Mouse (Mus musculus) yolk sac, embryonic 10.5 days (tissue): ENCODE data around the gene Sntb2.
"Not testable (repeated sequence)": the region's sequence is repeated elsewhere in the genome, so short reads cannot be mapped to it uniquely, and the experiment has no call there.

Source experiments
- DNase-seq: peaks from one replicate; pipeline ENCODE4 v3.0.0-alpha.2; 2017; ENCODE audit warnings: low spot score

Sntb2 gene

DNA sequence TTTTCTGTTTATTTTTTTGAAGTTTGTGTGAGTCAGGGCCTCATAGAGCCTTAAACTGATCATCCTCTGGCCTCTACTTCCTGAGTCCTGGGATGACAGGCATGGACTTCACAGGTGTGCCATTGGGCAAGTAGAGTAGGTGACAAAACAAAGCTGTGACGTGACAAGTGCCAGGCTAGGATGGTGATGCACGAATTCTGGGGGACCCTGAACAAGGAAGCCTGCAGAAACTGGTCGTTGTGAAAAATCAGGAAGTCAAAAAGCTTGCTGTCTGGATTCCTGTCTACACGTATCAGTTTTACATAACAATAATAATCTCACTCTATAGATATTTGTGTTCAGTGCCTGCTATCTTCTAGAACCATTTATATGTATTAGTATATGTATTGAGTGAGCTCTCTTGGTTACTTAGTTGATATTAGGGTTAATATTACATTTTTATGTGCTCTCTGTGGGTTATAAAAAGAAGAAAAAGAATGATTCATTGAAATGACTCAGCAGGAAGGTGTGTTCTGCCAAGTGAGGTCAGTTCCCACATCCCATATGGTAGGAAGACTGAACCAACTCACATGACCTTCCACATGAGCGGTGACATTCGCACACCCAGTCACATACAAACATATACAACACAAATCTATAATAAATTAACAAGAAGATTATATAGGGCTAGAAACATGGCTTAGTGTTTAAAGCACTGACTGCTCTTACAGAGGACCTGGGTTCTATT, 37.2 kb downstream of the Sntb2 start:
- no peak for DNase-seq

DNA sequence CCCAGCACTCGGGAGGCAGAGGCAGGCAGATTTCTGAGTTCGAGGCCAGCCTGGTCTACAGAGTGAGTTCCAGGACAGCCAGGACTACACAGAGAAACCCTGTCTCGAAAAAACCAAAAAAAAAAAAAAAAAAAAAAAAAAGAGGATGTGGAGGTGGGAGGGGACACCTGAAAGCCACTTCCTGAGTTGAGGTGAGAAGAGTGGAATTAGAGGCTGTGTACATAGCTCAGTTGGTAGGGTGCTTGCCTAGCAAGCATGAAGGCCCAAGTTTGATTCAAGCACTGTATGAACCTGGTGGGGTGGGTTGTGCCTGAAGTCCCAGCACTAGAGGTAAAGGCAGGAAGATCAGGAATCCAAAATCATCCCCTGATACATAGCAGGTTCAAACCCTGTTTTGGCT, 38.0 kb downstream of the Sntb2 start:
- DNase-seq: not testable (repeated sequence)

DNA sequence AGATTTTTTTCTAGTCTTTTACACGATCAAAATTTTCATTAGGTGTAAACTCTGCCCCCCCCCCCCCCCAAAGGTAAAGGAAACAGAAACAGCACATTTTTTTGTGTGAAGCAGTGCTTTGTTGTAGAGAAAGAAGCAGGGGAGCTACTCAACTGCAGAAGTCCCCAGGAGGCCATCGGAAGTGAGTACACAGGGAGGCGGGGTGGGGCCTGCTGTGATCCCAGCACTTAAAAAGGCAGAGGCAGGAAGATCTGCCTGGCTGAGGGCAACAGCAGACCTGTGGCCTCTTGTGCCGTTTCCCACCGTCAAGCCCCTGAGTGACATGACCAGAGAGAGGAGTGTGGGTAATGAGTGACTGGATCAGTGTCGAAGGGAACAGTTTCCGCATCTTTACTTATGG, 39.2 kb downstream of the Sntb2 start:
- DNase-seq: no peak

DNA sequence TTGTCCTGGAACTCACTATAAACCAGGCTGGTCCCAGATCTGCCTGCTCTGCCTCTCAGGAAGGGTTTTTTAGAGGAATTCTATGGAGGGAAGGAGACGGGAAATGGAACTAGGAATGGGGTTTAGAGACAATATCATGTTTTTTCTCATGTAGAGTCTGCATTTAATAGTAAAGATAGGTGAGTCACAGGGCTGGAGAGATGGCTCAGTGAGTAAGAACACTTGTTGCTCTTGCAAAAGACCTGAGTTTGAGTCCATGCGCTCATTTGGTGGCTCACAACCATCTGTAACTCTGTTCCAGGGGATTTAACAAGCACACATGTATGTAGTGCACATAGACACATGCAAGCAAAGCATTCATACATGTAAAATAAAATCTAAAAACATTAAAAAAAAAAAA, 40.2 kb downstream of the Sntb2 start:
- no peak for DNase-seq

DNA sequence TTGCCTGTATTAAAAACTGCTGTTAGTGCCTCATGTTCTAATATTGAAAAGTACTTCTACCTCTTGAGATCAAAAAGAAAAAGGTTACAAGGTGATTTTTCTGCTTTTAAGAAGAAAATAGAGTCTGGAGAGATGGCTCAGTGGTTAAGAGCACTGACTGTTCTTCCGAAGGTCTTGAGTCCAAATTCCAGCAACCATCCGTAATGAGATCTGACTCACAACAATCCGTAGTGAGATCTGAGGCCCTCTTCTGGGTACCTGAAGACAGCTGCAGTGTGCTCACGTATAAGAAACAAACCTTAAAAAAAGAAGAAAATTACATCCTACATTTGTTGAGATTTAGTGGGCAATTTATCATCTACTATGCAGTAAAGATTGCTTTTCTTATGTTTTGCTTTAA, 40.9 kb downstream of the Sntb2 start:
- DNase-seq: no peak

DNA sequence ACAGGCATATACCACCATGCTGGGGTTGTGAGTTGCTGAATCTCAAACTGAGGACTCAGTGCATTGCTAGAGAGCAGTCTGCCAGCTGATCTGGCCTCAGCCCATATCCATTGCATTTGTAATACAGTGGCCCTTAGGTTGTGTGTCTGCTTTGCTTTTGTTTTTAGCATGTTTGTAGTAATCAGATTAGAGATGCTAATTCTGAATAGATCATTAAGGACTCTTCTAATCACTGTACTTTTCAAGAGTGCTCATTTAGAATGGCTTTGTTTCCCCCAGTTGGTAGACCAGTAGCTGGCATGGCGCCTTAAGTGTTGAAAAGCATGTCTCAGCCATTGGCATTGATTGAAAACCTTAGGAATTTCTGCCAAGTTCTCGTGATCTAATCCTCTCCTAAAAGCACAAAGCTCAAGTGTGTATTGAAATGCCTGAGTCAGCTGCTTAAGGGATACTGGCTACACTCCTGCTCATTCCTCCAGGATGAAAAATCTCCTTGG, 43.3 kb downstream of the Sntb2 start:
- no peak for DNase-seq

DNA sequence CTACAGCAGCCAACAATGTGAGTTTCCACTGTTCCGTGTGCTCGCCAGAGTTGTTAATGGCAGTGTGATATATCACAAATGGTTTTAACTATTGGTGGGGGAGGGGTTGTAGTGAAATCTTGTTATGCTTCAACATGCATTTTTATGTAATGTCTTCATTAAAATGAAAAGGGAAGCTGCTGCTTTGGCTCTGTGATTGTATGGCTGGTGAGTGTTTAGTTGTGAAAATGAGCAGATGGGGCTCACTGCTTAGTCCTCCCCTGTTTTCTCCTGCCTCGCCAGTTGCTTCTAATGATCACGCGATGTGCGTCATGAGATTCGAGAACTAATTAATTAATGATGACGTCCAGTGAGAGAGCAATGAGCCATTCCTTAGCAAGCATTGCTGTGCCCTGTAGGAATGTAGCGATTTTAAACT, 49.9 kb downstream of the Sntb2 start:
- no peak for DNase-seq

DNA sequence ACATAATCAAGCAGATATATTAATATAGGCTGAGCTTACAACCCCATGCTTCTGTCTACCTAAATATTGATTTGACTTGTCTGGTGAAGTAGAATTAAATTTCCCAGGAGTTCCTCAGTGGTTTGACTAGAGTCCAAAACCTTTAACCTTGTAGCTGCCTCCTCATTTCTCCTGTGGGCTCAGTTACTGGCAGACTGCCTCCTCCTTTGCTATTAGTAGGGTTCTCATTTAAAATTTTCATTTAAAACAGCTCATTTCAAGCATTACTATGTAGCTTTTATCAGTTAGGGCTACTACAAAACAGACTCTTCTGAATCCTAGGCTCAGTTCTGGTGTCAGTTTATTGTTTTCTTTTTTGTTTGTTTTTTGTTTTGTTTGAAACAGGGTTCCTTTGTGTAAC, 50.4 kb downstream of the Sntb2 start:
- DNase-seq: no peak

DNA sequence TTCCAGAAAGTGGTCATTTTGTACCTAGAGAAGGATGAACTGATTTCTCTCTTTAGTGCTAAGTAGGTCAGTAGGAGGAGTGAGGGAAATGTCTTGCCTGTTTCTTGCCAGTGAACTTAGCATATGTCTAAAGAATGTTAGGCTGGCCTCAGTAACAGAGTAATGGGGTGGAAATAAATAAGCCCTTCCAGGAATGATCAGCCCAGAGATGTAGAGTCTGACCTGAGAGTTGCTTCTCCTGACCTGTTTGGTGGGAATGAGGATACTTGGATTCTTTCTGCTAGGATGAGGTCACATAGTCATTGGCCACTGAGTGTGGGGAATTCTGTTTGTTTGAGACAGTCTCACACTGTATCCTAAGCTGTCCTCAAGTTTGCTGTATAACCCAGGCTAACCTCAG, 52.0 kb downstream of the Sntb2 start:
- DNase-seq: no peak

DNA sequence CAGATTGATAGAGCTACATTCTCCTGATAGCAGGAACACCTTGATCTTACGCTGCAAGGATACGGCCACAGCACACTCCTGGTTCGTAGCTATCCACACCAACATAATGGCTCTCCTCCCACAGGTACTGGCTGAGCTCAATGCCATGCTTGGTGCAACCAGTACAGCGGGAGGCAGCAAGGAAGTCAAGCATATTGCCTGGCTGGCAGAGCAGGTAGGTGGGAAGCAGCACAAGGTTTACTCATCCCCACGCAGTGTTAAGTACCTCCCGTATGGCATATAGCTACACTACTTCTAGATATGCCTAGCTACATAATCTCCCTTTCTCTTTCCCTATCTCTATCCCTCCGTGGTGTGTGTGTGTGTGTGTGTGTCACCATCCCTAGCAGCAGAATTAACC, 55.8 kb downstream of the Sntb2 start:
- DNase-seq: no peak

DNA sequence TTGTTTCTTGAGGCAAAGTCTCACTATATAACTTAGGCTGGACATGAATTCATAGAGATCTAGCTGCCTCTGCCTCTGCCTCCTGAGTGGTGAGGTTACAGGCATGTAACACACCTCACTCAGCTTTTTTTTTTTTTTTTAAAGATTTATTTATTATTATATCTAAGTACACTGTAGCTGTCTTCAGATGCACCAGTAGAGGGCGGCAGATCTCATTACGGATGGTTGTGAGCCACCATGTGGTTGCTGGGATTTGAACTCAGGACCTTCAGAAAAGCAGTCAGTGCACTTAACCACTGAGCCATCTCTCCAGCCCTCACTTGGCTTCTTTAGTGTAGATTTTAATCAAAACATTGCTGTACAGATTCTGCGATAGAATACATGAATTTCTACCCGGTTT, 60.8 kb downstream of the Sntb2 start:
- not testable (repeated sequence) for DNase-seq

DNA sequence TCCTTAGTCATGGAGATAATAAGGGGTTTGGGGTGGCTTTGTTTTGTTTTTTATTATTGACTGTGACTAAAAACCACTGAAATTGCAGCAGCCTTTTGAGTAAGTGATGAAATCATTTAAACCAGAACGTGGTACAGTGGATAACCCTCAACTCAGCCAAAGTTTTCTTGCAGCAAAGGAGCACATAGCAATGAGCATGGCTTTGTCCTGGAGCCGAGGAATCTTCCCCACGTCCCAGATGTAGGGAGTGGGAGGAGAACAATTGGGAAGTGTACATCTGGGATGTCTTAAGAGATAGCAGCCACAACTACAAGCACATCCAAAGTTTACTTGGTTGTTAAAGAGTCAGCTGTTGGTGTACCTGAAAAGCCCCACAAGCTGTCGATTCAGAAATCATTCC, 61.9 kb downstream of the Sntb2 start:
- DNase-seq: no peak

DNA sequence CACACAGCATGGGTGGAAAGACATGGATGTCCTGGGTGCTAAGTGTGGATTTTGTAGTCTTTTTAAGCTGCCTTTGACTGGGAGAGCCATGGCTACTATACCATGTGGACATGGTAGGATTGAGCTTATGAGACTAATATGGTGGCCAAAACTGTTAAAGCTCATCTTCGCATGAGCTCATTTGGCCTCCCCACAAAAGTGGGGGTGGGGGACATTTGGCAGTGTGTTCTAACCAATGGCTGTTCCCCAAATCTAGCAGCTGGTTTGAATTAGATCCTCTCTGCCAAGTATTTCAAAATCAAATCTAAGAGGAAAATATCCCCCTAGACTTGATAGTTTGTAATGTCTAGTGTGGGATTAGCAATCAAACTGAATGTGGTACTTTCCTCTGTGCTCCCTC, 63.5 kb downstream of the Sntb2 start:
- no peak for DNase-seq

DNA sequence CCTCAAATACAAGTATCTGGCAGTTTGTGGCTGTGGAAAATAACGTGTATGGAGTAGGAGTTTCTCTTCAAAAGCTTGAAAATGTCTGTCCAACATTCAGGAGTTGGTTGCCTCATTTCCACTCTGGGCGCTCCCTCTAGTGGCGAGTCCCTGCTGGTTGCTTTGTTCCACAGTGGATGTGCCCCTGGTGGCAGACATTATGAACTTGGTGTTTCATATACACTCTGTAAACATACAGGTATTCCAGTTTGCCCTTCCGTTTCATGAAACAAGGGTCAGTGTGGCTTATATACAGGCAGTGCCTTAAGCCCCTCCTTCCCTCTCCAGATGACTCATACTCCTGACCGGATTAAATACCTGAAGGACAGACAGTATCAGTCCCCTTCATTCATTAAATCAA, 67.0 kb downstream of the Sntb2 start:
- DNase-seq: peak; percentile 47

DNA sequence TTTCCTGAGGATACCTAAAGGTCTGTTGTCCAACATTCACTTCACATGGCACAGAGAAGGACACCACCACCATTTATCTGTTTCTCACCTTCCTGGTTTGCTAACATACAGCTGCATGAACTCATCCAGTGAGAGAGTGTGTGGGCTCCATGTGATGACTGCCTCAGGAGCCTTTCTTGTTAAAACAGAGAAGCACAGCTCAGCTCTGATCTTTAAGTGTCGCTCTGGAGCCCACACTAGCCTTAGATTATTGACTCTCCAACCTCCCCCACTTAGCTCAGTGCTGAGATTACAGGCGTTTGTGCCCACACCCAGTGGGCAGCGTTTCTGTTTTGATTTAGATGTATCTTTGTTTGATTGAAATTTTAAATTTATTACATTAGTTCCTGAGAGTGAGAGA, 72.2 kb downstream of the Sntb2 start:
- no peak for DNase-seq

DNA sequence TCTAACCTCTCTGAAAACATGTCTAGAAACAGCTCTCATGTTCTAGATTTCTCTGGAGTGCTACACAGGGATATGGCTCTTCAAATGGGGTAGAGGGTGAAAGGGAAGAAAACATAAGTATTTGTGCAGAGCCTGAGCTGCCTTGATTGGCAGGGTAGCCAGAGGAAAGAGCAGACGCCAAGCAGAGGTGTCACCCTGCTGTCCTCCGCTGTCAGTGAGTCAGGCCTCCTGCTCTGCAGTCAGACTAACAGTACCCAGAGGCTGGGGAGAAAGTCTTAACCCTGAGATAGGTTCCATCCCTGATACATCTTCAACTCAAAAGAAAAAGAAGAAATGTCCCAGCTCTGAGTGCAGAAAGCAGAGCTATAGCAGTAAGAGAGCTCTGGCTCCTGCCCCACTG, 77.1 kb downstream of the Sntb2 start:
- DNase-seq: no peak

DNA sequence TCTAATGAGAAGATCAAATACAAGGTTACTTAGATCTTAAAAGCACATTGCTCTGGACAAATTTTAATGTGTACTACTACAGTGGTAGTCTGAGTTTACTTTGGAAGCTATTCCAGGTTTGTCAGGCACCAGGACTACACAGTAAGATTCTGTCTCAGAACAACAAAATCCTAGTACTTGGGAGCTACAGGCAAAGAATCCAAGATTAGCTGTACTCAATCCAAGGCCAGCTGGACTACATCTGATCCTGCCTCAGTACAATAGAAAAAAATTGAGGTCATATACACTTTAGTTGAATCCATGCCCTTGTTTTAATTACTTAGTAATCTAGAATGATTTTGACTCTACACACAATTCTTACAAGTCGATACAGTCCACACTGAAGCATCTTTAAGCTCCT, 79.4 kb downstream of the Sntb2 start:
- DNase-seq: no peak

DNA sequence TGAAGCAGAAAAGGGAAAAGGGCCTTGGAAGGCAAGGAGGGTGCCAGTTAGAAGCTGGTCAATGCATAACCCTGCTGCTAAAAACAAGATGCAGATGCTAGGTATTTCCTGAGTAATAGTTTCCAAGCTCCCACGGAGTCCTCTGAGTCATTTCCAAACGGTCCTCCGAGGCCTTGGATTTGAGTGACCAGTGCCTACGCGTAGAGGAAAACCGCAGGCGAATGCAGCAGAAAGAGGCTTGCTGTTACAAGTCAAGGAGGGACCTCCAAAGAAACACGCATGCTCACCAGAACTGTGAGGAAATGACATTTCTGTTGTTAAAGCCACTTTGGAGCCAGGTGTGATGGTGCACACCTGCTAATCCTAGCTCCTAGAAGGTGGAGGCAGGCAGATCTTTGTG, 87.9 kb downstream of the Sntb2 start:
- no peak for DNase-seq

DNA sequence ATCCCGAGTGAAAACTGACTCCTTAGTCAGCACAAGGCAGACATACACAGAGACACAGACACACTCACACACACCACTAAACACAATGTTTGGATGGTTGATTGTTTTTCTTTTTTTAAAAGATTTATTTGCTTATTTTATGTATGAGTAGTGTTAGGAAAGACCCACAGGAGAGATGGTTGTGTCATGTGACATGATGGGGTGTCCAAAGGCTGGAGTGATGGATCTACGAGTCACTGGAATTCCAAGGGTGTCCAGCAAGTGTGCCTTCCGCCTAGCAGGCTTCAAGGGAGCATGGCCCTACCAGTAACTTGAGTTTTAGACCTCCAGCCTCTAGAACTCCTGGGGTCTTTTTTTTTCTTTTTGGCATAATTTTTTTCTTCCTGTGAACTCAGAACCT, 93.8 kb downstream of the Sntb2 start:
- DNase-seq: no peak

DNA sequence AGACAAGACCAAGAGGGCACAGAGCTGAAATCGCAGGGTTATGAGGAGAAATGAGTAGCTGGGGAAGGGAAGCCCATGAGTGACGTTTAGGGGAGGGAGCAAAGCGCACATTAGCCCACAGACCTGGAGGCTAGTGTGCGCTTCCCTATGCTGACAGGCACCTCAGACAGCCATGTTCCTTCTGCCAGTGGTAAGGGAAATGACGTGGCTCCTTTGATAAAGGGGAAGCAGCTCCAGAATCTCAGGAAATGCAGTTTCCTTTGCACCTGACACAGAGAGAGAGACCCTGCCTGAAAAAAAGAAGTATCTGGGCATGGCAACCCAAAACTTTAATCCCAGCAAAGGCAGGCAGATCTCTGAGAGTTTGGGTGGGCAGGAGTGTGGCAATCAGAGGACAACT, 94.5 kb downstream of the Sntb2 start:
- DNase-seq: no peak

DNA sequence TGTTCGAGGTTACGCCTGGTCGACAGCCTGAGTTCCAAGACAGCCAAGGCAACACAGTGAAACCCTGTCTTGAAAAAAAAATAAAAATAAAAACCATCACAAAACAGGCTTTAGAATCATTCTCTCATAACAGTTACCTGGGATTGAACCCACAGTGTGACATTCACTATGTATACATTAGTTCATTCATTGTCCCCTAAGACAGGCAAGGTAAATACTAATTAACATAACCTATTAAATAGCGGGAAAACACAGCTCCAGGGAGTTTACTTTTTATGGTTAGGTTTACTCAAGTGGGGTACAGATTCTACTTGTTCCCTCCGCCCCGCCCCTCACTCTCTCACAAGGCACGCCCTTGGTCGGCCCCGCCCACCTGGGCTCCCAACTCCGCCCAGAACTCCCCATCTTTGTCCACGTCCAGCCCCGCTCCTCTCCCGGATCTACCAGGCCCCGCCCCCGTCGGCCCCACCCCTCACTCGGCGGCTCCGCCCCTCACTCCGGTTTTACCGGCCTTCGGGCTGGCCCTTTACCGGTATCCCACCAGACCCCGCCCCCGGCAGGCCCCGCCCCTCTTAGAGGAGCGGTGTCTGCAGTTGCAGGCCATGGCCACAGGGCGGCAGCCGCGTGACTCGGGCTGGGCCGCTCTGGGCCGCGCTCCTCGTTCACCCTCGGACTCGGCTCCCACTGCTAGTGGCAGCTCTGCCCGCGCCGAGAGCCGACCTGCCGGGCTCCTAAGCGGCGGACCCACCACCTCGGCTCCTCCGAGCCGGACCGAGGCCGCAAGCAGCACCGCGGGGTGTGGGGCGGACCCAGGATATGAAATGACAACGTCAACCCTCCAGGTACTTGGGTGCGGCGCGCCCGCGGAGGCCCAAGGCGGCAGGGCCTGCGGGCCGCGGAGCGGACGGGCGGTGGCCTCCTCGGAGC, 95.4 kb downstream of the Sntb2 start, which contains the start of gene Vps4a:
Gene Vps4a, plus strand, starts transcription at position 573 of the 927 bp plus-strand sequence.
- DNase-seq: peak; percentile 97

DNA sequence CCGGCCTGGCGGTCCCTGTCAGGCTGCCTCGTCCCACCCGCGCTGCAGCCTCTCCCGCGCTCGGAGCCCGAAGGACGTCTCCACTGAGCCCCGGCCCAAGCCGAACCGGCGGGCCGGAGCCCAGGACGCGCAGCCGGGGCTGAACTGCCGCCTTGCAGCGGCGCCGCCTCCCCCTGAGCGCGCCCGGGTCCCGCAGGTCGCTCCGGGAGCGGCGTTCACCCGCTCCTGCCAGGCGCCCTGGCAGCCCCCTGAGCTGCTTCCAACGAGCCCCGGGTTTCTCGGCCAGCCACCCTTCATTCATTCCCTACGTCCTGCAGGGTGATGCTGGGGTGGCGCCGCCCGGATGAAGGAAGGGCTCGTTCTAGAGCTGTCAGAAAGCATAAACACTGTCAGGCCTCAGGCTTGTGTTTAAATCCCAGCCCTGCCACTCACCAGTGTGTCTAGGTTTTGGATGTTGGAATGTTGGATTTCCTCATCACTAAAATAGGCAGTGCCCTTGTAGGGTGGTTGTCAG, 96.1 kb downstream of the Sntb2 start:
- DNase-seq: no peak

DNA sequence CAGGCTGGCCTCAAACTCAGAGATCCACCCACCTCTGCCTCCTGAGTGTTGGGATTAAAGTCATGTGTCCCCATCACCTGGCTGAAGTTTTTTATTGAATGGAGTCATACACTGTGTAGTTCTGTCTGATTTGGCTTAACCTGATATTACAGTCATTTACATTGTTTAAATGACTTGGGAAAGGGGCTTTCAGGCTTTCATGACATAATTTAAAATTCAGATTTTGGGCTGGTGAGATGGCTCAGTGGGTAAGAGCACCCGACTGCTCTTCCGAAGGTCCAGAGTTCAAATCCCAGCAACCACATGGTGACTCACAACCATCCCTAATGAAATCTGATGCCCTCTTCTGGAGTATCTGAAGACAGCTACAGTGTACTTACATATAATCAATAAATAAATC, 98.1 kb downstream of the Sntb2 start:
- not testable (repeated sequence) for DNase-seq
